Mouse (Mus musculus) kidney, adult 2 months (tissue): ENCODE measurements at regions not wholly inside any gene's neighbourhood (a gene's known extent, or its start where the extent isn't known, plus 50 kb on each side); places are given as distances from the start of the nearest gene placed in this dataset.

Experiments used
- CTCF ChIP-seq: fragments of 200-500 bp; conservative IDR thresholded peaks from 2 replicates; pipeline ENCODE4 v1.5.1; 2011; ENCODE audit warnings: low read depth, mild to moderate bottlenecking, control low read depth, low read length, moderate library complexity, mixed read lengths; ENCODE audit not compliant: insufficient read depth, insufficient read length
- POLR2A ChIP-seq: fragments of 200-500 bp; IDR thresholded peaks from one replicate; pipeline ENCODE4 v1.6.1; 2011; ENCODE audit warnings: low read depth, low read length, control low read depth

DNA sequence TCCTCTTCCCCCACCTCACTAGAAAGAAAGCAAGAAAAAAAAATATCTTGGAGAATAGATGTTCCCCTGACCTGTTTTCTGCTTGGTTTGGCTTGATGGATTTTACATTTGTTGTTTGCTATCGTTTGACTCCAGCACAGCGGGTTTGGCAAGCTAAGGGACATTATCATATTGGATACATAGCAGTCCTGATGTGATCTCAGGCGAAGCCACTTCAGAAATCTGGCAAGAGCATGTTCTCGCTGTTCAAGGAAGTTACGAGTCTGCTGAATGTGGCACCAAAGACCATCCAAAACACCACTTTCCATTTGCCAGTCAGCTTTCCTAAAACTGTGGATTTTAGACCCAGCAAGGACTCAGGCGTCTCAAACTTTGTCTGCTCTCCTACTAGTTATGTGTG is 69.8 kb upstream of the Thumpd2 start:
- TF ChIP-seq CTCF (no peak), POLR2A (no peak)
